Mouse (Mus musculus) embryonic facial prominence, embryonic 11.5 days (tissue): ENCODE results near the gene Tti1. TPM values are rescaled to one million over a fixed set of nuclear protein-coding genes. Genes with fewer than 3 reads are reported as not detected.
A peak's percentile ranks its signal among the peaks of the same experiment; 100 is the strongest.
"Not testable (repeated sequence)": the region's sequence is repeated elsewhere in the genome, so short reads cannot be mapped to it uniquely, and the experiment has no call there.

Source experiments
- ATAC-seq: fragments of 200-750 bp; cut with Nextera tagmentation; replicated peaks from 2 replicates; pipeline ENCODE4 v1.8.0; 2017; ENCODE audit warnings: low read depth; ENCODE audit not compliant: insufficient number of reproducible peaks, low FRiP score, low TSS enrichment
- DNase-seq: peaks from one replicate; pipeline ENCODE4 v3.0.0-alpha.2; 2015; ENCODE audit warnings: low spot score
- H3K27ac ChIP-seq: fragments of 300-500 bp; sonication (generic); replicated peaks from 2 replicates; pipeline ENCODE4 v1.5.1; 2014; ENCODE audit warnings: mild to moderate bottlenecking, low read depth, low read length, control low read depth
- H3K27me3 ChIP-seq: fragments of 300-500 bp; sonication (generic); 2 replicates; pipeline ENCODE4 v1.6.1; 2014; ENCODE audit warnings: mild to moderate bottlenecking, low read length, moderate library complexity, mixed read lengths; ENCODE audit not compliant: control insufficient read depth, insufficient read depth
- H3K36me3 ChIP-seq: fragments of 300-500 bp; sonication (generic); replicated peaks from 2 replicates; pipeline ENCODE4 v1.6.1; 2014; ENCODE audit warnings: low read depth, mild to moderate bottlenecking, low read length, moderate library complexity, mixed read lengths; ENCODE audit not compliant: control insufficient read depth, insufficient read depth
- H3K4me1 ChIP-seq: fragments of 300-500 bp; sonication (generic); 2 replicates; pipeline ENCODE4 v1.6.1; 2014; ENCODE audit warnings: low read length, mixed read lengths; ENCODE audit not compliant: control insufficient read depth, insufficient read depth
- H3K4me2 ChIP-seq: fragments of 300-500 bp; sonication (generic); 2 replicates; pipeline ENCODE4 v1.6.1; 2014; ENCODE audit warnings: low read depth, mild to moderate bottlenecking, control low read depth, low read length, moderate library complexity
- H3K4me3 ChIP-seq: fragments of 300-500 bp; sonication (generic); 2 replicates; pipeline ENCODE4 v1.5.1; 2014; ENCODE audit warnings: low read depth, low read length, control low read depth
- H3K9ac ChIP-seq: fragments of 300-500 bp; sonication (generic); replicated peaks from 2 replicates; pipeline ENCODE4 v1.6.1; 2014; ENCODE audit warnings: mild to moderate bottlenecking, control low read depth, low read length
- H3K9me3 ChIP-seq: fragments of 300-500 bp; sonication (generic); replicated peaks from 2 replicates; pipeline ENCODE4 v1.6.1; 2016; ENCODE audit warnings: mild to moderate bottlenecking, low read length, inconsistent platforms, mixed read lengths; ENCODE audit not compliant: control insufficient read depth
- WGBS: fragments of 180-500 bp; shearing (Covaris S2); extraction: QIAGEN DNeasy Blood & Tissue Kit; methylation state at CpG from one replicate; pipeline ENCODE4 v1.1.7; 2014; 5-methylcytosine and 5-hydroxymethylcytosine counted together
- polyA plus RNA-seq: library from polyadenylated mRNA; unstranded; fragments of >200 nt; fragmentation: Nextera tagmentation; extraction: Ambion mirVana; gene quantifications from 2 replicates; pipeline ENCODE4 v1.2.1, GENCODE M21; 2014

Gene Tti1
- polyA plus RNA-seq, 1 experiment from 2014 or later, result 28.5 TPM

DNA sequence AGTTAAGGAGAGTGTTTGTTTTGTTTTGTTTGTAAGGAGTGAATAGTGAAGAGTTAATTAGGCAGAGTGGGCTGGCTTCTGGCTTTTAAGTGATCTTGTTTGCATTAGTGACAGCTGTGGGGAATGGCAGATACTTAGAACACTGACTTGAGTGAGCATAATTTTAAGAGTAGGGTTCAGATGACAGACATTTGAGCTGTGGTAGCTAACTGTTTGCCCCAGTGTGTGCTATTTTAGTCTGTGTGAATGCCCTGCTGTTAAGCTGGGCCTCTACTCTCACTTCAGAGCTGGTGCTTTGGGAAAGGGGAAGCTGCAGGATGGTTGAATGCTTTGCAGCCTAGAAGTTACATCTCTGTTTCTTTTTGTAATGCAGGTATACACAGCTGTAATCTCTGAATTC lies 38.2 kb upstream of the Tti1 start:
- H3K36me3 ChIP-seq, result no peaks in the 10 kb centered on the region; the same call in 1 of the 2 replicates
- no peaks in the 10 kb centered on the region for H3K4me1 ChIP-seq
- H3K4me3 ChIP-seq, result no peak overlapping the region
- ATAC-seq, result no peak
- H3K27me3 ChIP-seq, result no peaks in the 10 kb centered on the region
- H3K9ac ChIP-seq, result no peak overlapping the region
- H3K9me3 ChIP-seq, result no peaks in the 10 kb centered on the region
- DNase-seq, result peak; percentile 8
- no peak overlapping the region for H3K27ac ChIP-seq
- no peak overlapping the region for H3K4me2 ChIP-seq

DNA sequence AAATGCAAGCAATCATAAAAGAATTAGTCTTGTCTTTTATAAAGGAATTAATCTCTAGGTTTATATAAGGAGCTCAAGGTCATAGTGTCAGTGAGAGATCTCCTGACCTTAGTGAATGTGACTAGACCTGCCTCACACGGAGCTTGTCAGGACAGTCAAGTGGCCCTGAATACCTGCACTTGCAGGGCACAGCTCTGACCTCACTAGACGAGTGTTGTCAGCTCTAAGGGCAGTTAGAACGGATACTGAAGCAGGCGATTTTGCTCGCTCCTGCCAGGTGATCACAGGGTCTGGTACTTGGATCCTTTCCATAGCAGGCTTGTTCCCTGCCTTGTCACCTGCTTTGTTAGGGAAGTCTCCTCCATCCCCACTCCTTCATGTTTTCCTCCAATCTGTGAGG lies 36.8 kb upstream of the Tti1 start:
- no peaks in the 10 kb centered on the region for H3K27me3 ChIP-seq
- DNase-seq (no peak), ATAC-seq (no peak)
- H3K4me2 ChIP-seq, result no peak overlapping the region
- H3K9me3 ChIP-seq, result no peaks in the 10 kb centered on the region
- no peak overlapping the region for H3K4me3 ChIP-seq
- H3K9ac ChIP-seq, result no peak overlapping the region
- no peaks in the 10 kb centered on the region; the same call in 1 of the 2 replicates for H3K36me3 ChIP-seq
- H3K4me1 ChIP-seq, result no peaks in the 10 kb centered on the region
- 81% methylated on average over 5 of the region's 5 CpGs for WGBS
- no peak overlapping the region for H3K27ac ChIP-seq

DNA sequence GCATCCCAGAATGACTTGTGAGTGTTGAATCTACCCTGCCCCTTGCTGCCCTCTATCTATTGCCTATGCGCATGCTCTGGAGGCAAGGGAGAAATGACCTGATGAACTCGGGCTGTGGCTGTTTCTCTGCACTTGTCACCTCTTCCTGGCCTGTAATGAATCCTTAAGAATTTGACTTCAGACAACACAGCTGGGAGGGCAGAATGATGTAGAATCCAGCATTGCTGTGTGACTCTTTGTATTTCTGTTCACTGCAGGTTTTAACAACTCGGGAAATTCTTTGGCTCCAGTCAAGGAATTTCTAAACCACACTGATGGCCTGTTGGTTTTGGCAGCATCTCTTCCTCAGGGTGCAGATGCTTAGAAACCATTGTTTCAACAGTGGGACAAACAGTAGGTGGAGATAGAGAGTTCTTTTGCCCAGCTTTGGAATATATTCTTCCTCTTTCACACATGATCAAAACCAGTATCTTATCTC lies 36.4 kb upstream of the Tti1 start:
- H3K4me3 ChIP-seq, result no peak overlapping the region
- H3K4me2 ChIP-seq, result no peak overlapping the region
- no peaks in the 10 kb centered on the region for H3K27me3 ChIP-seq
- ATAC-seq (no peak), DNase-seq (no peak)
- H3K36me3 ChIP-seq, result no peaks in the 10 kb centered on the region; the same call in 1 of the 2 replicates
- H3K9ac ChIP-seq, result no peak overlapping the region
- no peak overlapping the region for H3K27ac ChIP-seq
- 68% methylated on average over 3 of the region's 3 CpGs for WGBS
- no peaks in the 10 kb centered on the region for H3K4me1 ChIP-seq
- no peaks in the 10 kb centered on the region for H3K9me3 ChIP-seq

DNA sequence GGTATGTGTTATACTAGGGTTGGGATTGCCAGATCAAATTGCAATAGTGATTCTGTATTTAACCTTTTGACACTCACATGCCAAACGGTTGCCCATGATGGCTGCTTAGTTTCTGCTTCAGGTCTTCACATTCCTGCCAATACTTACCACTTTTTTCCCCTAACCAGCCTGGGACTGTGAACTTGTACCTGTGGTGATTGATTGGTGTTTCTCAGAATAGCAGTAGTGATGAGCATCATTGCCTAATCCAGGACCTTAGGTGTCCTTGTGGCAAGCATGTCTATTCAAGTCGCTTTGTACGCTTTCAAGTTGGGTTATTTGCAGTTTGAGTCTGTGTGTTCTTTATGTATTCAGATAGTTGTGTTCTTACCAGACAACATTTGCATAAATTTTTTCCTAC lies 34.8 kb upstream of the Tti1 start:
- WGBS, result 79% methylated on average over 3 of the region's 3 CpGs
- Histone ChIP-seq H3K9me3 (no peaks in the 10 kb centered on the region), H3K4me1 (no peaks in the 10 kb centered on the region), H3K9ac (no peak overlapping the region), H3K4me2 (no peak overlapping the region), H3K27me3 (no peaks in the 10 kb centered on the region), H3K36me3 (no peaks in the 10 kb centered on the region; the same call in 1 of the 2 replicates), H3K27ac (no peak overlapping the region), H3K4me3 (no peak overlapping the region)
- DNase-seq (no peak), ATAC-seq (no peak)

DNA sequence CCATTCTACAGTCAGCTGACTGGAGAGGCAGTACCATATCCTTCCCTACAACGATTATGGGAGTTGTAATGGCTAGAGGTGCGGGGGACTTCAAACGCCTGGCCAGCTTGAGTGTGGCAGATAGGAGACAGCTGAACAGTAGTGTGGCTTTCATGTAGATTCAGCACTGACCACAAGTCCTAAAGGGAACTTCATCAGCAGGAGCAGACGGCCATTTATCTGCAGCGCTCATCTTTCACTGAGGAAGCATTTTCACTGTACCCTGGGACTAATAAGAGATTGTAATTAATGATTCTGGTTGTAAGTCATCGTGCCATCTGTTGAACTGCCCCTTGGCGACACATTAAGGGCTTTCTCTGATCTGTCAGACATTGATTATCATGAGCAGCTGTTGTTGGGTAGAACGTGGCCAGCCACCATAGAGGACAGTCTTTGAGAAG lies 31.5 kb upstream of the Tti1 start:
- H3K36me3 ChIP-seq, result no peaks in the 10 kb centered on the region; the same call in 1 of the 2 replicates
- H3K27me3 ChIP-seq, result no peaks in the 10 kb centered on the region
- H3K4me2 ChIP-seq, result no peak overlapping the region
- no peaks in the 10 kb centered on the region for H3K9me3 ChIP-seq
- no peak overlapping the region for H3K27ac ChIP-seq
- no peaks in the 10 kb centered on the region for H3K4me1 ChIP-seq
- DNase-seq (no peak), ATAC-seq (no peak; the same call in 1 of the 2 replicates)
- no peak overlapping the region for H3K9ac ChIP-seq
- WGBS, result 85% methylated on average over 8 of the region's 8 CpGs
- no peak overlapping the region for H3K4me3 ChIP-seq

DNA sequence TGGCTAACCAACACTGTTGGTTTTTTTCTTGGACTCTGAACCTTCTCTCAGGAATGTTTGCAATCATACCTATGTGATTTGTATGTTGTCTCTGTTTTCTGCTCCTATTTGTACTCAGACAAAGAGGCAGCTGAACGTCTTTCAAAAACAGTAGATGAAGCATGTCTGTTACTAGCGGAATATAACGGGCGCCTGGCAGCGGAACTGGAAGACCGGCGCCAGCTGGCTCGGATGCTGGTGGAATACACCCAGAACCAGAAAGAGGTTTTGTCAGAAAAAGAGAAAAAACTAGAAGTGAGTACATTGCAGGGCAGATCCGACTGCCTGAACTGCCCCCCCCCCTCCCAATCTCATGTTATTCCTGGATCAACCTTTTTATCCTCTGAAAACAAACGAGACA lies 30.3 kb upstream of the Tti1 start:
- 89% methylated on average over 10 of the region's 10 CpGs for WGBS
- Histone ChIP-seq H3K4me3 (no peak overlapping the region), H3K9me3 (no peaks in the 10 kb centered on the region), H3K27me3 (no peaks in the 10 kb centered on the region), H3K4me1 (no peaks in the 10 kb centered on the region), H3K36me3 (no peaks in the 10 kb centered on the region; the same call in 1 of the 2 replicates), H3K4me2 (no peak overlapping the region), H3K9ac (no peak overlapping the region), H3K27ac (no peak overlapping the region)
- DNase-seq (no peak), ATAC-seq (no peak)

DNA sequence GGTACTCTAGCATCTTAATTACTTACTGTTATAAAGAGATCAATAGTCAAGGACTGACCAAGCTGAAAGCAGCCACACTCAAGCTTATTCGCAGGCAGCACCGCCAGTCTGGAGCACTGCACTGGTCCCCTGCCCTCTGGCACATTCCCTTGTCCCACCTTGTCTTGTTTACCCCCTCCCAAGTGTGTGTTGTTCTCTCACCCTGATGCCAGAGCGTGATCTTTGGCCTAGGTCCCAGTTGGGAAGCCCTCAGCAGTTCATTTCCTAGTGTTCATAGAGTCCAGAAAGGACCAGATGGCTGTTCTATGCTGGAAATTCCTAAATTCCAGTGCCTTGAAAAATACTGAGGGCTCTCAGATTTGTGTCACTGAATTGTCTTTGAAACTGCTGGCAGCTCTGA lies 28.8 kb upstream of the Tti1 start:
- ATAC-seq, result no peak
- no peaks in the 10 kb centered on the region for H3K9me3 ChIP-seq
- WGBS, result 88% methylated on average over 3 of the region's 3 CpGs
- DNase-seq, result no peak
- H3K9ac ChIP-seq, result no peak overlapping the region
- H3K4me3 ChIP-seq, result no peak overlapping the region
- no peaks in the 10 kb centered on the region for H3K4me1 ChIP-seq
- no peaks in the 10 kb centered on the region for H3K27me3 ChIP-seq
- no peak overlapping the region for H3K4me2 ChIP-seq
- H3K27ac ChIP-seq, result no peak overlapping the region
- no peaks in the 10 kb centered on the region; the same call in 1 of the 2 replicates for H3K36me3 ChIP-seq

DNA sequence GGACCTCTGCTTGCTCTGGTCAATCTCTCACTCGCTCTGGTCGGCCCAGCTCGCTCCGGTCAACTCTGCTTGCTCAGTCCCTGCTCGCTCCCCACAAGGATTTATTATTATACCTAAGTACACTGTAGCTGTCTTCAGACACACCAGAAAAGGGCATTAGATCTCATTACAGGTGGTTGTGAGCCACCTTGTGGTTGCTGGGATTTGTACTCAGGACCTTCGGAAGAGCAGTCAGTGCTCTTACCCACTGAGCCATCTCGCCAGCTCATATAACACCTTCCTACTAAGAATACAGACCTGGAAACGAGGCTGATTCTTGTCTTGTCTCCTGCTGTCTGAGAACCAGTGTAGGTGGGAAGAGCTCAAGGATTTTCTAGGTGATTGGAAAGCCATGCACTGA lies 27.1 kb upstream of the Tti1 start:
- DNase-seq, ATAC-seq, H3K27ac ChIP-seq, H3K9ac ChIP-seq, H3K27me3 ChIP-seq, H3K4me3 ChIP-seq, H3K36me3 ChIP-seq, H3K4me2 ChIP-seq, H3K9me3 ChIP-seq, H3K4me1 ChIP-seq: not testable (repeated sequence)
- WGBS, result 93% methylated on average over 8 of the region's 8 CpGs
